24 mouse cellular contexts compared by ENCODE assay signal in genomic region chr10:7598177-7598576, GRCm38 (mm10).
"Had no signal": no experiment of that assay in that cellular context is flagged by ENCODE, and none has a peak within 500 bp of the region (broad histone marks: within the 10 kb centered on the region; RNA-seq: fewer than 3 reads in every experiment).

No protein-coding gene starts in this region.

- H3K36me3 ChIP-seq: liver, embryonic 13.5 days; liver, embryonic 15.5 days; lung, embryonic 15.5 days; midbrain, embryonic 15.5 days; stomach, embryonic 15.5 days had no signal

- H3K9ac ChIP-seq: liver, embryonic 13.5 days; liver, embryonic 15.5 days; liver, postnatal 0 days; lung, embryonic 15.5 days; midbrain, embryonic 13.5 days; midbrain, embryonic 15.5 days; neural tube, embryonic 13.5 days; neural tube, embryonic 15.5 days; stomach, embryonic 15.5 days had no signal

- H3K4me1 ChIP-seq: liver, embryonic 13.5 days; liver, embryonic 15.5 days; midbrain, embryonic 13.5 days; midbrain, embryonic 15.5 days; stomach, embryonic 15.5 days had no signal

- H3K27me3 ChIP-seq: liver, embryonic 13.5 days; liver, embryonic 15.5 days; lung, embryonic 15.5 days; midbrain, embryonic 13.5 days; midbrain, embryonic 15.5 days; neural tube, embryonic 13.5 days; neural tube, embryonic 15.5 days; stomach, embryonic 15.5 days had no signal

- ATAC-seq: liver, postnatal 0 days; lung, postnatal 0 days; midbrain, embryonic 13.5 days; midbrain, embryonic 15.5 days had no signal

- H3K4me3 ChIP-seq: liver, embryonic 13.5 days; liver, embryonic 15.5 days; lung, embryonic 15.5 days; megakaryocyte, embryonic 14.5 days; midbrain, embryonic 13.5 days; midbrain, embryonic 15.5 days; myocyte; neural tube, embryonic 13.5 days; neural tube, embryonic 15.5 days; stomach, embryonic 15.5 days had no signal

- H3K4me2 ChIP-seq: liver, embryonic 13.5 days; liver, embryonic 15.5 days; lung, embryonic 15.5 days; midbrain, embryonic 11.5 days; midbrain, embryonic 13.5 days; midbrain, embryonic 15.5 days; neural tube, embryonic 13.5 days; neural tube, embryonic 15.5 days; stomach, embryonic 15.5 days had no signal

- H3K9me3 ChIP-seq: liver, embryonic 13.5 days; liver, embryonic 15.5 days; lung, embryonic 15.5 days; megakaryocyte, embryonic 14.5 days; midbrain, embryonic 13.5 days; midbrain, embryonic 15.5 days; neural tube, embryonic 13.5 days; neural tube, embryonic 15.5 days; stomach, embryonic 15.5 days had no signal

- H3K27ac ChIP-seq: liver, embryonic 13.5 days; liver, embryonic 15.5 days; lung, embryonic 15.5 days; macrophage; midbrain, embryonic 13.5 days; midbrain, embryonic 15.5 days; neural tube, embryonic 13.5 days; neural tube, embryonic 15.5 days; stomach, embryonic 15.5 days; stomach, postnatal 0 days had no signal

- DNase-seq: liver, embryonic 13.5 days; liver, postnatal 0 days; lung, adult 2 months; lung, postnatal 14 days; lung, postnatal 36 days; right cerebral cortex, postnatal 14 days; right cerebral cortex, postnatal 4 days; spleen, adult 18-20 months; thymus, adult 2 months; thymus, postnatal 25 days; thymus, postnatal 4 days had no signal
